Comparison of ENCODE assay signal across 26 mouse cellular contexts in genomic region chr15:27232804-27233203, GRCm38 (mm10).
DNase-seq lines count a peak whose midpoint lies in the region; ATAC-seq and TF ChIP-seq lines count a peak whose summit lies in the region.
"Had no signal": no experiment of that assay in that cellular context is flagged by ENCODE, and none has a peak within 500 bp of the region (broad histone marks: within the 10 kb centered on the region; RNA-seq: fewer than 3 reads in every experiment).

No protein-coding gene starts in this region.

- DNase-seq in forebrain, postnatal 0 days: peak; percentile 8
- DNase-seq in forebrain, embryonic 10.5 days (ENCODE audit: extremely low spot score, low spot score): no peak
- peak; percentile 77 for DNase-seq in 416B (ENCODE audit: low read depth)
- DNase-seq in brain, embryonic 14.5 days (ENCODE audit: low read depth): peak; percentile 16
- DNase-seq in adrenal gland, postnatal 36 days: no peak
- DNase-seq: adrenal gland, adult 8-10 months; cerebellum, adult 11-12 months; cerebellum, postnatal 10 days; heart, postnatal 14 days; kidney, adult 8-10 months; kidney, postnatal 4 days; layer of hippocampus, postnatal 36 days; left cerebral cortex, postnatal 4 days; lung, postnatal 36 days; thymus, adult 2 months; thymus, postnatal 36 days had no signal

- H3K4me3 ChIP-seq in forebrain, postnatal 0 days (ENCODE audit: low read depth, low read length): no peak overlapping the region
- no peak overlapping the region for H3K4me3 ChIP-seq in forebrain, embryonic 10.5 days
- no peak overlapping the region for H3K4me3 ChIP-seq in myocyte
- H3K4me3 ChIP-seq in intestine, embryonic 15.5 days (replicated peaks): no peak overlapping the region
- H3K4me3 ChIP-seq: forebrain, embryonic 15.5 days; liver, embryonic 15.5 days; megakaryocyte, embryonic 14.5 days; midbrain, embryonic 13.5 days had no signal

- no peaks in the 10 kb centered on the region for H3K79me2 ChIP-seq in myocyte (ENCODE audit: control insufficient read depth, insufficient read depth)

- H3K36me3 ChIP-seq in forebrain, postnatal 0 days (ENCODE audit: insufficient read depth): no peaks in the 10 kb centered on the region
- no peaks in the 10 kb centered on the region for H3K36me3 ChIP-seq in forebrain, embryonic 10.5 days (replicated peaks)
- H3K36me3 ChIP-seq in myocyte (ENCODE audit: control insufficient read depth, insufficient read depth): no peaks in the 10 kb centered on the region
- H3K36me3 ChIP-seq in intestine, embryonic 15.5 days: no peaks in the 10 kb centered on the region
- H3K36me3 ChIP-seq: forebrain, embryonic 15.5 days; liver, embryonic 15.5 days; midbrain, embryonic 13.5 days had no signal

- H3K27me3 ChIP-seq in forebrain, postnatal 0 days (ENCODE audit: insufficient read depth, low read length): no peaks in the 10 kb centered on the region
- H3K27me3 ChIP-seq in forebrain, embryonic 10.5 days (ENCODE audit: poor library complexity, severe bottlenecking): no peaks in the 10 kb centered on the region
- no peaks in the 10 kb centered on the region for H3K27me3 ChIP-seq in myocyte (ENCODE audit: control insufficient read depth, insufficient read depth, insufficient read length)
- H3K27me3 ChIP-seq in intestine, embryonic 15.5 days (replicated peaks): no peaks in the 10 kb centered on the region
- H3K27me3 ChIP-seq: forebrain, embryonic 15.5 days; liver, embryonic 15.5 days; megakaryocyte, embryonic 14.5 days; midbrain, embryonic 13.5 days had no signal

- 75% methylated on average over 5 of the region's 5 CpGs for WGBS in forebrain, postnatal 0 days
- 92% methylated on average over 5 of the region's 5 CpGs for WGBS in forebrain, embryonic 10.5 days
- WGBS in intestine, embryonic 15.5 days: 67% methylated on average over 5 of the region's 5 CpGs

- no peak overlapping the region for H3K9ac ChIP-seq in forebrain, postnatal 0 days
- H3K9ac ChIP-seq in intestine, embryonic 15.5 days: no peak overlapping the region
- H3K9ac ChIP-seq: forebrain, embryonic 15.5 days; liver, embryonic 15.5 days; midbrain, embryonic 13.5 days had no signal

- no peak overlapping the region for H3ac ChIP-seq in myocyte (ENCODE audit: control insufficient read depth, insufficient read length)

- H3K4me1 ChIP-seq in forebrain, postnatal 0 days (ENCODE audit: insufficient read depth): no peaks in the 10 kb centered on the region
- H3K4me1 ChIP-seq in forebrain, embryonic 10.5 days: no peaks in the 10 kb centered on the region
- no peaks in the 10 kb centered on the region for H3K4me1 ChIP-seq in intestine, embryonic 15.5 days (replicated peaks)
- H3K4me1 ChIP-seq: forebrain, embryonic 15.5 days; liver, embryonic 15.5 days; megakaryocyte, embryonic 14.5 days had no signal

- no peaks in the 10 kb centered on the region for H3K9me3 ChIP-seq in forebrain, postnatal 0 days (ENCODE audit: low read length)
- no peaks in the 10 kb centered on the region for H3K9me3 ChIP-seq in forebrain, embryonic 10.5 days
- H3K9me3 ChIP-seq in intestine, embryonic 15.5 days: no peaks in the 10 kb centered on the region
- H3K9me3 ChIP-seq: forebrain, embryonic 15.5 days; liver, embryonic 15.5 days; megakaryocyte, embryonic 14.5 days; midbrain, embryonic 13.5 days had no signal

- TF ChIP-seq CTCF in forebrain, postnatal 0 days (IDR thresholded peaks at IDR 0.05; ENCODE audit: low read depth): no peak
- no peak for TF ChIP-seq CTCF in brain, embryonic 14.5 days (IDR thresholded peaks at IDR 0.05; ENCODE audit: borderline replicate concordance, extremely low read depth, insufficient read depth, insufficient read length)

- H3K27ac ChIP-seq in forebrain, postnatal 0 days (ENCODE audit: low read depth, low read length): no peak overlapping the region
- H3K27ac ChIP-seq in forebrain, embryonic 10.5 days: no peak overlapping the region
- no peak overlapping the region for H3K27ac ChIP-seq in intestine, embryonic 15.5 days
- H3K27ac ChIP-seq: forebrain, embryonic 15.5 days; hindbrain, postnatal 0 days; kidney, postnatal 0 days; liver, embryonic 15.5 days; midbrain, embryonic 13.5 days had no signal

- no peak for TF ChIP-seq POLR2A in brain, embryonic 14.5 days (IDR thresholded peaks at IDR 0.05; ENCODE audit: borderline replicate concordance, extremely low read depth, insufficient read depth, insufficient read length, poor library complexity, severe bottlenecking)
- no peak for TF ChIP-seq POLR2A in myocyte (IDR thresholded peaks at IDR 0.05; ENCODE audit: insufficient read length, low read depth)

- H3K4me2 ChIP-seq in forebrain, postnatal 0 days (ENCODE audit: low read depth): no peak overlapping the region
- peak overlapping the region; percentile 28 for H3K4me2 ChIP-seq in myocyte (ENCODE audit: low read depth)
- H3K4me2 ChIP-seq in intestine, embryonic 15.5 days (replicated peaks): no peak overlapping the region
- H3K4me2 ChIP-seq: forebrain, embryonic 15.5 days; liver, embryonic 15.5 days; midbrain, embryonic 13.5 days had no signal

- ATAC-seq in forebrain, postnatal 0 days: no peak
- no peak for ATAC-seq in intestine, embryonic 15.5 days
- ATAC-seq: CD4-positive, CD25-positive, alpha-beta regulatory T cell, adult 4 months; forebrain, embryonic 15.5 days; hindbrain, postnatal 0 days; intestine, embryonic 16.5 days; midbrain, embryonic 13.5 days had no signal

TF ChIP-seq in myocyte, 11 proteins besides CTCF, POLR2A, EP300 and RAD21:
- TF ChIP-seq MAX (IDR thresholded peaks at IDR 0.05; ENCODE audit: low read depth) (no peak), POLR2AphosphoS2 (IDR thresholded peaks at IDR 0.05; ENCODE audit: insufficient read length, low read depth) (no peak), TCF12 (IDR thresholded peaks at IDR 0.05; ENCODE audit: insufficient read depth, poor library complexity, severe bottlenecking) (no peak), TCF3 (IDR thresholded peaks at IDR 0.05; ENCODE audit: insufficient read length, low read depth) (no peak), SRF (IDR thresholded peaks at IDR 0.05; ENCODE audit: control insufficient read depth, insufficient read length, low read depth) (no peak), REST (IDR thresholded peaks at IDR 0.05; ENCODE audit: insufficient read depth, insufficient read length) (no peak), E2F4 (IDR thresholded peaks at IDR 0.05; ENCODE audit: insufficient read depth) (no peak), MYOD1 (IDR thresholded peaks at IDR 0.05; ENCODE audit: control insufficient read depth in 1 of 3, insufficient read length in 2 of 3, low read depth in 2 of 3) (no peak), CEBPB (IDR thresholded peaks at IDR 0.05; ENCODE audit: insufficient read depth, poor library complexity, severe bottlenecking) (no peak), MYOG (IDR thresholded peaks at IDR 0.05; ENCODE audit: control insufficient read depth in 1 of 3, insufficient read depth in 1 of 3, insufficient read length in 2 of 3, low read depth in 2 of 3) (no peak), USF1 (IDR thresholded peaks at IDR 0.05; ENCODE audit: low read depth) (no peak)
TF ChIP-seq in myocyte: peak in this region for 0.

Comparison
In these comparisons a context has a peak if more than half of its experiments do, and no peak if none do; other contexts are left out.
1. DNase-seq: peak in forebrain, postnatal 0 days (single experiment), 416B (single experiment) and brain, embryonic 14.5 days (single experiment); none in forebrain, embryonic 10.5 days (single experiment) and adrenal gland, postnatal 36 days (0 of 2).